In genomic region chr11:46127621-46128547, GRCm38 (mm10) we compare ENCODE assay signal across 9 mouse cellular contexts. TPM values are rescaled to one million over a fixed set of nuclear protein-coding genes. Genes with fewer than 3 reads are reported as not detected.
DNase-seq lines count a peak whose midpoint lies in the region; ATAC-seq lines count a peak whose summit lies in the region.
"Had no signal": no experiment of that assay in that cellular context is flagged by ENCODE, and none has a peak within 500 bp of the region (broad histone marks: within the 10 kb centered on the region; RNA-seq: fewer than 3 reads in every experiment).

No protein-coding gene starts in this region.

- ATAC-seq in lung, embryonic 16.5 days (ENCODE audit: low read depth): peak; percentile 51; the same call in 1 of the 2 replicates
- ATAC-seq in stomach, embryonic 15.5 days (ENCODE audit: insufficient read depth, low FRiP score, low read depth): peak; percentile 61; the same call in 1 of the 2 replicates

- H3K36me3 ChIP-seq in lung, embryonic 16.5 days (ENCODE audit: control insufficient read depth, insufficient read depth, low read length): peaks cover 8% of the 10 kb centered on the region
- peaks cover 23% of the 10 kb centered on the region for H3K36me3 ChIP-seq in stomach, embryonic 15.5 days

- H3K27ac ChIP-seq in lung, embryonic 16.5 days (ENCODE audit: low read length): no peak overlapping the region
- peak overlapping the region; percentile 48; the same call in 1 of the 2 replicates for H3K27ac ChIP-seq in stomach, embryonic 15.5 days

- no peaks in the 10 kb centered on the region for H3K9me3 ChIP-seq in lung, embryonic 16.5 days (ENCODE audit: control insufficient read depth, low read length)
- no peaks in the 10 kb centered on the region for H3K9me3 ChIP-seq in stomach, embryonic 15.5 days

- H3K9ac ChIP-seq in lung, embryonic 16.5 days (ENCODE audit: low read length): no peak overlapping the region
- H3K9ac ChIP-seq in stomach, embryonic 15.5 days: no peak overlapping the region

- H3K4me2 ChIP-seq in lung, embryonic 16.5 days (ENCODE audit: low read depth, low read length): no peak overlapping the region
- H3K4me2 ChIP-seq in stomach, embryonic 15.5 days: no peak overlapping the region

- peak; percentile 18 for DNase-seq in thymus, postnatal 0 days (ENCODE audit: low spot score)
- no peak for DNase-seq in thymus, adult 18-20 months
- DNase-seq in heart, postnatal 4 days: peak; percentile 67
- no peak for DNase-seq in adrenal gland, adult 2 months
- no peak for DNase-seq in frontal cortex, postnatal 14 days (ENCODE audit: low spot score in 2 of 2)
- DNase-seq in cerebellum, postnatal 10 days: no peak

- no peak overlapping the region for H3K4me3 ChIP-seq in lung, embryonic 16.5 days (ENCODE audit: low read length)
- H3K4me3 ChIP-seq in stomach, embryonic 15.5 days (replicated peaks): no peak overlapping the region

- 68% methylated on average over 15 of the region's 15 CpGs for WGBS in lung, embryonic 16.5 days
- WGBS in stomach, embryonic 15.5 days: 66% methylated on average over 15 of the region's 15 CpGs

- H3K27me3 ChIP-seq in lung, embryonic 16.5 days (ENCODE audit: control insufficient read depth, insufficient read depth, low read depth, low read length): no peaks in the 10 kb centered on the region
- no peaks in the 10 kb centered on the region for H3K27me3 ChIP-seq in stomach, embryonic 15.5 days (replicated peaks)

- H3K4me1 ChIP-seq in lung, embryonic 16.5 days (replicated peaks; ENCODE audit: control insufficient read depth, insufficient read depth, low read length): no peaks in the 10 kb centered on the region
- no peaks in the 10 kb centered on the region for H3K4me1 ChIP-seq in stomach, embryonic 15.5 days

RNA-seq across cellular contexts. Expression of gene Nipal4, which starts 38.4 kb away (rescaled TPM):
- polyA plus RNA-seq in thymus, postnatal 0 days (2015; fragmentation: Nextera tagmentation; extraction: Ambion mirVana): 0.09 and 0.13 TPM in 2 replicates
- total RNA-seq in heart, postnatal 4 days (2021): 1 to 10 TPM; 2.5 to 2.7 TPM
- 1.0 and 1.4 TPM in 2 replicates for polyA plus RNA-seq in lung, embryonic 16.5 days (2015; fragmentation: Nextera tagmentation; extraction: Ambion mirVana)
- polyA plus RNA-seq in stomach, embryonic 15.5 days (2015; fragmentation: Nextera tagmentation; extraction: Ambion mirVana): 4.1 and 4.3 TPM in 2 replicates
- not detected for total RNA-seq in adrenal gland, adult 2 months (2021)
- polyA plus RNA-seq in adrenal gland, adult 2 months (2012; rRNA removed): 0.04 and 0.07 TPM in 2 replicates
- total RNA-seq: hematopoietic stem cell, adult 5-6 weeks had no signal

Comparison
In these comparisons a context has a peak if more than half of its experiments do, and no peak if none do; other contexts are left out.
1. DNase-seq: peak in thymus, postnatal 0 days (single experiment) and heart, postnatal 4 days (single experiment); none in thymus, adult 18-20 months (0 of 2), adrenal gland, adult 2 months (single experiment), frontal cortex, postnatal 14 days (0 of 2) and cerebellum, postnatal 10 days (0 of 2).